Mouse (Mus musculus) right cerebral cortex, postnatal 14 days (tissue): ENCODE measurements around the gene Dmrt3.

ENCODE experiments used
- DNase-seq: peaks from one replicate; pipeline ENCODE4 v3.0.0; 2022

Dmrt3 gene

GRCm38 (mm10) chr19:25622291-25623251 is 12.5 kb downstream of the Dmrt3 start:
- DNase-seq = peak; percentile 68

GRCm38 (mm10) chr19:25628490-25628889 is 18.4 kb downstream of the Dmrt3 start:
- peak; percentile 68 for DNase-seq

- DNase-seq = no peak
Observed at GRCm38 (mm10) chr19:25635119-25635518, 25.0 kb downstream of the Dmrt3 start.

GRCm38 (mm10) chr19:25635622-25636244 is 25.6 kb downstream of the Dmrt3 start:
- peak; percentile 67 for DNase-seq

GRCm38 (mm10) chr19:25638766-25639361 is 28.8 kb downstream of the Dmrt3 start:
- DNase-seq = no peak

GRCm38 (mm10) chr19:25641786-25642185 is 31.7 kb downstream of the Dmrt3 start:
- DNase-seq = no peak

- no peak for DNase-seq
Observed at GRCm38 (mm10) chr19:25647136-25647535, 37.0 kb downstream of the Dmrt3 start.

- DNase-seq = no peak
Observed at GRCm38 (mm10) chr19:25648701-25649100, 38.6 kb downstream of the Dmrt3 start.

- DNase-seq = no peak
Observed at GRCm38 (mm10) chr19:25650474-25650873, 40.4 kb downstream of the Dmrt3 start.

GRCm38 (mm10) chr19:25652560-25652959 is 42.5 kb downstream of the Dmrt3 start:
- no peak for DNase-seq

GRCm38 (mm10) chr19:25654034-25654749 is 44.1 kb downstream of the Dmrt3 start:
- DNase-seq = no peak

GRCm38 (mm10) chr19:25665486-25666339 is 55.6 kb downstream of the Dmrt3 start:
- no peak for DNase-seq

GRCm38 (mm10) chr19:25667836-25668235 is 57.7 kb downstream of the Dmrt3 start:
- no peak for DNase-seq

- no peak for DNase-seq
Observed at GRCm38 (mm10) chr19:25669593-25670248, 59.6 kb downstream of the Dmrt3 start.

- no peak for DNase-seq
Observed at GRCm38 (mm10) chr19:25670571-25671285, 60.6 kb downstream of the Dmrt3 start.

GRCm38 (mm10) chr19:25671681-25672080 is 61.6 kb downstream of the Dmrt3 start:
- DNase-seq = no peak

GRCm38 (mm10) chr19:25672101-25672950 is 62.2 kb downstream of the Dmrt3 start, which contains the start of gene Dmrt2:
Gene Dmrt2, plus strand, starts transcription at chr19:25672411.
- peak; percentile 33 for DNase-seq
